In the genomic region with DNA sequence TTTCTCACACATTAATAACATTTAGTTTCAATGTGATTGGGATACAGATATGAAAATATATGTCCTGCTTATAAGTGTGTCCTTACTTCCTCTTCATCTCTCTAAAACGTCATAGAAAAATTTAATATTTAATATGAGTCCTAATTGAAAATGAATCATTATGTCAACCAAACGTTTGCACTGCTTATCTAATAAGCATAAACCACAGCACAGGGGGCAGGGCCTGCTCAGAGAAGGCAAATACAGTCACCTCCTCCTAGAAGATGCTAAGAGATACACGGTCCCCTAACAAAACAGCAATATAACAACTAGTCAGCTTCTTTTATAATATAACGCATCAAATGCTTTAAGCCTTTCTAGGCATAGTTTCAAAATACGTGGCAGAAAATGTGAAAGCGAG, we compare ENCODE assay signal across 20 mouse cellular contexts.
DNase-seq lines count a peak whose midpoint lies in the region; ATAC-seq and TF ChIP-seq lines count a peak whose summit lies in the region.
"Had no signal": no experiment of that assay in that cellular context is flagged by ENCODE, and none has a peak within 500 bp of the region (broad histone marks: within the 10 kb centered on the region; RNA-seq: fewer than 3 reads in every experiment).

No protein-coding gene starts in this region.

- WGBS in liver, embryonic 13.5 days (ENCODE audit: insufficient replicate concordance) = 67% methylated on average over 6 of the region's 6 CpGs
- WGBS in liver, embryonic 11.5 days = 79% methylated on average over 6 of the region's 6 CpGs

- no peaks in the 10 kb centered on the region for H3K27me3 ChIP-seq in liver, embryonic 13.5 days
- no peaks in the 10 kb centered on the region for H3K27me3 ChIP-seq in liver, embryonic 11.5 days (replicated peaks; ENCODE audit: control insufficient read depth, insufficient read depth, low read length)
- H3K27me3 ChIP-seq in MEL (ENCODE audit: control insufficient read depth in 1 of 2, insufficient read depth in 2 of 2, low read length in 2 of 2) = no peaks in the 10 kb centered on the region
- H3K27me3 ChIP-seq: CH12.LX, Patski had no signal

- H3K4me1 ChIP-seq in liver, embryonic 13.5 days (replicated peaks) = peaks cover 41% of the 10 kb centered on the region
- H3K4me1 ChIP-seq in liver, embryonic 11.5 days (replicated peaks; ENCODE audit: control insufficient read depth, insufficient read depth, low read length) = peaks cover 5% of the 10 kb centered on the region; the same call in 1 of the 2 replicates
- H3K4me1 ChIP-seq in MEL (ENCODE audit: control insufficient read depth in 1 of 2, insufficient read depth in 2 of 2, low read length in 2 of 2) = peaks cover 14 to 27% of the 10 kb centered on the region in 2 experiments

- no peaks in the 10 kb centered on the region for H3K9me3 ChIP-seq in liver, embryonic 13.5 days (replicated peaks)
- H3K9me3 ChIP-seq in liver, embryonic 11.5 days (ENCODE audit: control insufficient read depth, low read length) = no peaks in the 10 kb centered on the region
- no peaks in the 10 kb centered on the region for H3K9me3 ChIP-seq in MEL (replicated peaks; ENCODE audit: insufficient read depth, low read length)
- H3K9me3 ChIP-seq: G1E had no signal

- DNase-seq in liver, embryonic 13.5 days = no peak
- no peak for DNase-seq in liver, embryonic 11.5 days (ENCODE audit: low spot score)
- DNase-seq in MEL (ENCODE audit: low read depth, low spot score) = peak; percentile 57
- DNase-seq: adrenal gland, adult 2 months; adrenal gland, adult 8-10 months; adrenal gland, postnatal 10 days; adrenal gland, postnatal 14 days; adrenal gland, postnatal 25 days; adrenal gland, postnatal 36 days; B cell, adult 2 months; cerebellum, adult 11 months; cerebellum, adult 11-12 months; cerebellum, adult 18-20 months; cerebellum, adult 2 months had no signal

- no peak for TF ChIP-seq RAD21 in MEL (IDR thresholded peaks at IDR 0.05; ENCODE audit: low read depth, low read length)

- H3K4me3 ChIP-seq in liver, embryonic 13.5 days (replicated peaks) = no peak overlapping the region
- H3K4me3 ChIP-seq in liver, embryonic 11.5 days (ENCODE audit: low read depth, low read length) = no peak overlapping the region
- no peak overlapping the region for H3K4me3 ChIP-seq in MEL (ENCODE audit: control insufficient read depth in 1 of 2, insufficient read depth in 1 of 2, low read depth in 2 of 2, low read length in 2 of 2)

- H3K79me2 ChIP-seq in MEL (ENCODE audit: control insufficient read depth, insufficient read depth, low read length, poor library complexity) = no peaks in the 10 kb centered on the region

- peak in 1 of 2 experiments; percentile 41; a peak in 2 of 4 replicates for TF ChIP-seq EP300 in MEL (IDR thresholded peaks at IDR 0.05; ENCODE audit: low read depth in 1 of 2, low read length in 2 of 2)

- no peak for TF ChIP-seq POLR2A in MEL (IDR thresholded peaks at IDR 0.05; ENCODE audit: control insufficient read depth in 1 of 2, insufficient read depth in 1 of 2, low read depth in 1 of 2, low read length in 2 of 2, poor library complexity in 1 of 2)

- no peak overlapping the region for H3K9ac ChIP-seq in liver, embryonic 13.5 days
- no peak overlapping the region for H3K9ac ChIP-seq in liver, embryonic 11.5 days (ENCODE audit: low read depth, low read length)
- no peak overlapping the region for H3K9ac ChIP-seq in MEL (ENCODE audit: control insufficient read depth, low read depth, low read length, poor library complexity, severe bottlenecking)

- H3K27ac ChIP-seq in liver, embryonic 13.5 days = peak overlapping the region; percentile 36; the same call in 1 of the 2 replicates
- H3K27ac ChIP-seq in liver, embryonic 11.5 days (ENCODE audit: low read depth, low read length) = no peak overlapping the region
- H3K27ac ChIP-seq in MEL (ENCODE audit: control insufficient read depth, low read depth, low read length) = no peak overlapping the region

- H3K4me2 ChIP-seq in liver, embryonic 13.5 days = no peak overlapping the region
- H3K4me2 ChIP-seq in liver, embryonic 11.5 days = no peak overlapping the region

- ATAC-seq in liver, embryonic 13.5 days (ENCODE audit: low read depth) = no peak
- no peak for ATAC-seq in liver, embryonic 11.5 days (replicated peaks; ENCODE audit: low FRiP score)
- ATAC-seq in granulocyte monocyte progenitor cell, adult 5-6 weeks (replicated peaks; ENCODE audit: poor library complexity, severe bottlenecking) = no peak
- ATAC-seq: activated CD4-positive, CD25-positive, alpha-beta regulatory T cell, adult 4 months; CD4-positive, CD25-positive, alpha-beta regulatory T cell, adult 4 months; Patski had no signal

- H3K36me3 ChIP-seq in liver, embryonic 13.5 days = no peaks in the 10 kb centered on the region
- no peaks in the 10 kb centered on the region for H3K36me3 ChIP-seq in liver, embryonic 11.5 days (ENCODE audit: control insufficient read depth, insufficient read depth, low read length)
- H3K36me3 ChIP-seq in MEL (ENCODE audit: control insufficient read depth in 1 of 2, insufficient read depth in 2 of 2, low read length in 2 of 2) = peaks cover 0 to 33% of the 10 kb centered on the region in 2 experiments; a peak in 2 of 4 replicates

- TF ChIP-seq CTCF in MEL (IDR thresholded peaks at IDR 0.05 in 2 of 3, conservative IDR thresholded peaks at IDR 0.05 in 1 of 3; ENCODE audit: control insufficient read depth in 1 of 3, insufficient read depth in 1 of 3, low read depth in 2 of 3, low read length in 3 of 3, poor library complexity in 1 of 3, severe bottlenecking in 1 of 3) = no peak

TF ChIP-seq in MEL, 35 proteins besides CTCF, POLR2A, EP300 and RAD21:
- TF ChIP-seq HCFC1 (IDR thresholded peaks at IDR 0.05; ENCODE audit: low read depth, low read length) (no peak), ETS1 (IDR thresholded peaks at IDR 0.05; ENCODE audit: low read depth, low read length) (peak; percentile 38; the same call in 1 of the 2 replicates), SIN3A (IDR thresholded peaks at IDR 0.05; ENCODE audit: low read length) (peak; percentile 29; the same call in 1 of the 2 replicates), MAFK (IDR thresholded peaks at IDR 0.05; ENCODE audit: borderline replicate concordance, low read depth, low read length) (no peak), CHD1 (IDR thresholded peaks at IDR 0.05; ENCODE audit: low read depth, low read length) (no peak), RCOR1 (IDR thresholded peaks at IDR 0.05; ENCODE audit: low read depth, low read length) (peak; percentile 62), CHD2 (IDR thresholded peaks at IDR 0.05; ENCODE audit: low read length) (no peak), KAT2A (conservative IDR thresholded peaks at IDR 0.05; ENCODE audit: low read depth, low read length) (no peak), GATA1 (IDR thresholded peaks at IDR 0.05; ENCODE audit: low read depth, low read length) (peak; percentile 40; the same call in 1 of the 2 replicates), SMC3 (IDR thresholded peaks at IDR 0.05; ENCODE audit: low read depth, low read length) (no peak), ZKSCAN1 (IDR thresholded peaks at IDR 0.05; ENCODE audit: low read depth, low read length) (no peak), MAZ (IDR thresholded peaks at IDR 0.05; ENCODE audit: low read depth, low read length) (no peak), TCF12 (IDR thresholded peaks at IDR 0.05; ENCODE audit: low read depth, low read length) (no peak), ZC3H11A (IDR thresholded peaks at IDR 0.05; ENCODE audit: low read depth, low read length) (no peak), MYC (IDR thresholded peaks at IDR 0.05; ENCODE audit: low read depth, low read length) (no peak), TBP (IDR thresholded peaks at IDR 0.05; ENCODE audit: low read depth, low read length) (no peak)
TF ChIP-seq in MEL: peak in this region for 4.
